Mouse (Mus musculus): Measurements from ENCODE around the gene Exd1.
A peak's percentile ranks its signal among the peaks of the same experiment; 100 is the strongest.
"Not testable (repeated sequence)": the region's sequence is repeated elsewhere in the genome, so short reads cannot be mapped to it uniquely, and the experiment has no call there.

The Exd1 gene

GRCm38 (mm10) chr2:119538802-119539201 lies 8.6 kb downstream of the Exd1 start:
- no peak for DNase-seq (ENCODE audit: low spot score)

- DNase-seq (ENCODE audit: low spot score) = no peak
Observed at GRCm38 (mm10) chr2:119525422-119525821, 22.0 kb downstream of the Exd1 start.

GRCm38 (mm10) chr2:119523836-119524235 lies 23.6 kb downstream of the Exd1 start:
- DNase-seq (ENCODE audit: low spot score) = no peak

GRCm38 (mm10) chr2:119520550-119520949 lies 26.9 kb downstream of the Exd1 start:
- DNase-seq (ENCODE audit: low spot score) = peak; percentile 26

GRCm38 (mm10) chr2:119516811-119517210 lies 30.6 kb downstream of the Exd1 start:
- no peak for DNase-seq (ENCODE audit: low spot score)

- DNase-seq (ENCODE audit: low spot score) = no peak
Observed at GRCm38 (mm10) chr2:119514026-119514522, 33.4 kb downstream of the Exd1 start.

- no peak for DNase-seq (ENCODE audit: low spot score)
Observed at GRCm38 (mm10) chr2:119512292-119512691, 35.1 kb downstream of the Exd1 start.

GRCm38 (mm10) chr2:119510856-119511255 lies 36.6 kb downstream of the Exd1 start:
- DNase-seq (ENCODE audit: low spot score) = peak; percentile 51

- DNase-seq (ENCODE audit: low spot score) = not testable (repeated sequence)
Observed at GRCm38 (mm10) chr2:119508518-119508917, 38.9 kb downstream of the Exd1 start.

GRCm38 (mm10) chr2:119507108-119507507 lies 40.3 kb downstream of the Exd1 start:
- DNase-seq (ENCODE audit: low spot score) = peak; percentile 23

- no peak for DNase-seq (ENCODE audit: low spot score)
Observed at GRCm38 (mm10) chr2:119500965-119501652, 46.3 kb downstream of the Exd1 start.

- no peak for DNase-seq (ENCODE audit: low spot score)
Observed at GRCm38 (mm10) chr2:119498859-119499258, 48.6 kb downstream of the Exd1 start.

- DNase-seq (ENCODE audit: low spot score) = no peak
Observed at GRCm38 (mm10) chr2:119496082-119496481, 51.3 kb downstream of the Exd1 start.

- DNase-seq (ENCODE audit: low spot score) = peak; percentile 37
Observed at GRCm38 (mm10) chr2:119491953-119492352, 55.5 kb downstream of the Exd1 start.

- no peak for DNase-seq (ENCODE audit: low spot score)
Observed at GRCm38 (mm10) chr2:119486488-119486887, 60.9 kb downstream of the Exd1 start.

GRCm38 (mm10) chr2:119482307-119482706 lies 65.1 kb downstream of the Exd1 start:
- DNase-seq (ENCODE audit: low spot score) = no peak

GRCm38 (mm10) chr2:119478397-119478749 lies 69.1 kb downstream of the Exd1 start:
- no peak for DNase-seq (ENCODE audit: low spot score)

- peak; percentile 100 for DNase-seq (ENCODE audit: low spot score)
Observed at GRCm38 (mm10) chr2:119477571-119478396, 69.6 kb downstream of the Exd1 start, which contains the start of gene Ino80. Gene Ino80, minus strand, starts transcription at chr2:119477687.

GRCm38 (mm10) chr2:119476621-119477391 lies 70.6 kb downstream of the Exd1 start:
- peak; percentile 80 for DNase-seq (ENCODE audit: low spot score)

GRCm38 (mm10) chr2:119476166-119476565 lies 71.3 kb downstream of the Exd1 start:
- DNase-seq (ENCODE audit: low spot score) = no peak

Measured in adipocyte (in vitro differentiated cells).